Mouse (Mus musculus): ENCODE data around the gene Dync1i2. TPM values are rescaled to one million over a fixed set of nuclear protein-coding genes. Genes with fewer than 3 reads are reported as not detected.

Gene Dync1i2
- polyA plus RNA-seq, 1 experiment from 2014 or later = 24.2 TPM

DNA sequence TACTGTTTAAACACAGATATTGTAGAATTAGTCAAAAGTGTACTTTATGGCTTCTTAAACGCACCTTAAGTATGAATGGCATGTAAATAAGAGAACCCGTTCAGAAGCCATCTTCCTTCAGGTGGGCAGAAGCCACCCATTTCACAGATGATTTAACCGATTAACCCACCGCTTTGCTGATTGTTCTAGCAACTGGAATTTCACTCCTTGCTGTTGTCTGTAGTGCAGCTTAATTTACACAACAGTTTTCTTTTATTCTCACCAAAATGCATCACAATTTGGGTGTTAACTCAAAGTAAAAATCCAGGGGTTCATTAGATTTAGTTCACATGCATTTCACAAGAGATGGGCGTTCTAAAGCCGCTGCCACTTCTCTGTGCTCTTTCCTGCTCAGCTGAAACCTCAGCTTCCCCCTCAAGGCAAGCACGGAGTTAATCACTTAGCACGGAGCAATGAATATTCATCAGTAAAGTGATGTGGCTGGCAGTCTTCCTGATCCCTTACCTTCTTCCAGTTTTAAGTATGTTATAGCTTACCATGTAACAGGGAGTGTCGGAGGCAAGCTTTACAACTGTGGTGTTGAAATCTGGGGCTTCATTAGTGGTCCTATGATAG, 31.7 kb downstream of the Dync1i2 start:
- H3K9me3 ChIP-seq (replicated peaks) = no peaks in the 10 kb centered on the region
- no peaks in the 10 kb centered on the region for H3K27me3 ChIP-seq
- no peak overlapping the region for H3K4me2 ChIP-seq
- H3K4me1 ChIP-seq (replicated peaks) = no peaks in the 10 kb centered on the region
- no peak overlapping the region for H3K4me3 ChIP-seq (replicated peaks)
- ATAC-seq (ENCODE audit: insufficient read depth) = no peak
- no peak overlapping the region for H3K9ac ChIP-seq
- WGBS (ENCODE audit: insufficient replicate concordance) = 72% methylated on average over 9 of the region's 9 CpGs
- peaks cover 24% of the 10 kb centered on the region for H3K36me3 ChIP-seq (replicated peaks)
- no peak overlapping the region for H3K27ac ChIP-seq (replicated peaks)

- Histone ChIP-seq H3K4me2 (no peak overlapping the region), H3K9ac (no peak overlapping the region), H3K27ac (replicated peaks) (no peak overlapping the region), H3K4me3 (replicated peaks) (no peak overlapping the region), H3K27me3 (no peaks in the 10 kb centered on the region), H3K4me1 (replicated peaks) (no peaks in the 10 kb centered on the region), H3K9me3 (replicated peaks) (no peaks in the 10 kb centered on the region), H3K36me3 (replicated peaks) (peaks cover 34% of the 10 kb centered on the region)
- 88% methylated on average over 7 of the region's 7 CpGs for WGBS (ENCODE audit: insufficient replicate concordance)
- no peak for ATAC-seq (ENCODE audit: insufficient read depth)
Observed at GRCm38 (mm10) chr2:71244807-71245206, 33.3 kb downstream of the Dync1i2 start.

DNA sequence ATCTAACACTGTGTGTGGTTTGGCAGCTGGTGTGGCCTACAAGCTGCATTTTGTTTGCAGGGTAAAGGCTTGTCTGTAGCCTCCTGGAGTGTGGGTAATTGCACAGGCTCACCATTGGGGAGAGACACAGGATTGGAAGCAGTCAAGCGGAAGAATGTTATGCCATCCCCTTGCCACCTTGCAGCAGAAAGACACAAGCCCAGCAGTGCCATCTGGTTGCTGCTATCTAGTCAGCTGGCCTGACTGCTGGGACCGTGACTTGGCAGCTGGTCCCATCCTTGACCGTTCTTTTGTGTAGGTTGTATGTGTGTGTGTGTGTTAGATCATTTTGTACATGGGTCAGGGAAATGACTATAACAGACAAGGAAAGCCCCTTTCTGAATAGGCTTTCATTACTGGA, 33.9 kb downstream of the Dync1i2 start:
- Histone ChIP-seq H3K4me2 (no peak overlapping the region), H3K36me3 (replicated peaks) (peaks cover 35% of the 10 kb centered on the region), H3K9me3 (replicated peaks) (no peaks in the 10 kb centered on the region), H3K27me3 (no peaks in the 10 kb centered on the region), H3K4me1 (replicated peaks) (no peaks in the 10 kb centered on the region), H3K9ac (no peak overlapping the region), H3K4me3 (replicated peaks) (no peak overlapping the region), H3K27ac (replicated peaks) (no peak overlapping the region)
- no peak for ATAC-seq (ENCODE audit: insufficient read depth)
- WGBS (ENCODE audit: insufficient replicate concordance) = 81% methylated on average over 3 of the region's 3 CpGs

DNA sequence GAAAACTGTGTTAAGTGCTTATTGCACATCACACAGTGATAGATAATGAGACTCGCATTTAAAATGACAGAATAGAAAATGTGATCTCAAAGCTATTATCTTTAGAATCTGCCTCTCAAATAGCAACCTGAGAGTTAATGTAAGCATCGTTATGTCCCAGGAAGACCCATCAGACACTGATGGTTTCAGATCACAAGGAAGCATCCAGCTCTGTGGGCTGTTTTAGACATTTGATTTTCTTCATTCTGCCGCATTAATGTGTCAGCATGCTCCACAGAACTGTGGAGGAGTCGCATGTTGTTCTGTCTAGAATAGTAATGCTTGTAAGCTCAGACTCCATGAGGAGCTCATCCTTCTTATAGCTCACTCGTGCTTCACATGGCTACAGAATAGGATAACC, 34.6 kb downstream of the Dync1i2 start:
- Histone ChIP-seq H3K9ac (no peak overlapping the region), H3K27me3 (no peaks in the 10 kb centered on the region), H3K27ac (replicated peaks) (no peak overlapping the region), H3K9me3 (replicated peaks) (no peaks in the 10 kb centered on the region), H3K36me3 (replicated peaks) (peaks cover 38% of the 10 kb centered on the region), H3K4me2 (no peak overlapping the region), H3K4me3 (replicated peaks) (no peak overlapping the region), H3K4me1 (replicated peaks) (no peaks in the 10 kb centered on the region)
- no peak for ATAC-seq (ENCODE audit: insufficient read depth)
- 80% methylated on average over 5 of the region's 5 CpGs for WGBS (ENCODE audit: insufficient replicate concordance)

DNA sequence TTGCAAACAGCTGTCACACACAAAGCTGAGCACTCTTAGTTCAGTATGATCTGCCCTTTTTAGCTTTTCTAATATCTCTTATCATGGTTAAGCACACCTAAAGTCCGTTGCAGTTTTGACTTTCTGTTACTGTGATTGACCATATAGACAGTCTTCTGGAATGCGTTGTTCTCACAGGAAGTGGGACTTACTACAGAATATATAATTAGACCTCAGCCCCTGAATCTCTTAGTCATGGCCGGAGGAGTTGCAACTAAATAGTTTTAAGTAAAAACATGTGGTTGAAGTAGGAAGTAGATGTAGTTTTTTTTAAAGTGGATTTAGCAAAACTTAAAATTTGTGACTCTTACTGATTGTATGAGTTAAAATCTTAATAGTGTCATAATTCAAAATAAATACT, 36.6 kb downstream of the Dync1i2 start:
- Histone ChIP-seq H3K27me3 (no peaks in the 10 kb centered on the region), H3K4me2 (no peak overlapping the region), H3K36me3 (replicated peaks) (peaks cover 50% of the 10 kb centered on the region), H3K9ac (no peak overlapping the region), H3K27ac (replicated peaks) (no peak overlapping the region), H3K4me1 (replicated peaks) (no peaks in the 10 kb centered on the region), H3K4me3 (replicated peaks) (no peak overlapping the region), H3K9me3 (replicated peaks) (no peaks in the 10 kb centered on the region)
- 20% methylated on average over 3 of the region's 3 CpGs for WGBS (ENCODE audit: insufficient replicate concordance)
- ATAC-seq (ENCODE audit: insufficient read depth) = no peak

DNA sequence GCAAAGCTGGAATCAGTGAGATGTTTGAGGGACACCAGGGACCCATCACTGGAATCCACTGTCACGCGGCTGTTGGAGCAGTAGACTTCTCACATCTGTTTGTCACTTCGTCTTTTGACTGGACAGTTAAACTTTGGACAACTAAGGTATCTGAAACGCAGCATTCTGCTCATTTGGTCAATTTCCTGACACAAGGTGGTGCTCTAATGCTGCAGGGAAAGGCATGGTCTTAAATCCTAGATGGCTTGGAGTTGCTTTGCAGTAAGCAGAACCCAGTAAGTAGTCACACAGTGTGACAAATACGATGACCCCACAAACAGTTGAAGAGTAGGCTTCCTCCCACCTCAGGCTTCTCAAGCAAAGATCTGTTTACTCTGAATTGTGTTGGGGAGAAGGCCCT, 39.3 kb downstream of the Dync1i2 start:
- Histone ChIP-seq H3K27me3 (no peaks in the 10 kb centered on the region), H3K4me3 (replicated peaks) (no peak overlapping the region), H3K9ac (no peak overlapping the region), H3K4me1 (replicated peaks) (peaks cover 10% of the 10 kb centered on the region; the same call in 1 of the 2 replicates), H3K36me3 (replicated peaks) (peaks cover 54% of the 10 kb centered on the region), H3K9me3 (replicated peaks) (no peaks in the 10 kb centered on the region), H3K4me2 (no peak overlapping the region), H3K27ac (replicated peaks) (no peak overlapping the region)
- 76% methylated on average over 5 of the region's 5 CpGs for WGBS (ENCODE audit: insufficient replicate concordance)
- ATAC-seq (ENCODE audit: insufficient read depth) = no peak

DNA sequence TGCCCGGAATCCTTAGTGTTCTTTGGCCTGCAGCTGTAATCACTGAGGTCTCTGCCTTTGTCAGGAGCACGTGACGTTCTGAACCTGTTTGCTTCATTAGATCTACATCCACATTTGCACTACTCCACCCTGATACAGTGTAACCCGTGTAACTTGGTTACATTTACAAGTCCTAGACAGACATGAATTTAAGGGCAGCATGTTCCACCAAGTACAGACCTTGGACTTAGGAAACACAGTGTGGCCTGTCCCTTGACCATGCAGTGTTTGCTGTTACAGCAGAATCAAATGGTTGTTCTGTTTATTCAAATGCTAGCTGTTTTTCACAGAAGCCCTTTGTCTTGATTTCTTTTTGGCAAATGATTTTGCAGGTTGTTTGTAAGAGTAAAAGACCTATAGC, 43.3 kb downstream of the Dync1i2 start:
- Histone ChIP-seq H3K4me3 (replicated peaks) (no peak overlapping the region), H3K9ac (no peak overlapping the region), H3K27me3 (no peaks in the 10 kb centered on the region), H3K9me3 (replicated peaks) (no peaks in the 10 kb centered on the region), H3K36me3 (replicated peaks) (peaks cover 66% of the 10 kb centered on the region), H3K4me2 (no peak overlapping the region), H3K4me1 (replicated peaks) (peaks cover 10% of the 10 kb centered on the region; the same call in 1 of the 2 replicates), H3K27ac (replicated peaks) (0 out of 2 replicates have a peak overlapping the region, but pooled peaks have one; percentile 34)
- ATAC-seq (ENCODE audit: insufficient read depth) = peak; percentile 68
- 60% methylated on average over 4 of the region's 4 CpGs for WGBS (ENCODE audit: insufficient replicate concordance)

DNA sequence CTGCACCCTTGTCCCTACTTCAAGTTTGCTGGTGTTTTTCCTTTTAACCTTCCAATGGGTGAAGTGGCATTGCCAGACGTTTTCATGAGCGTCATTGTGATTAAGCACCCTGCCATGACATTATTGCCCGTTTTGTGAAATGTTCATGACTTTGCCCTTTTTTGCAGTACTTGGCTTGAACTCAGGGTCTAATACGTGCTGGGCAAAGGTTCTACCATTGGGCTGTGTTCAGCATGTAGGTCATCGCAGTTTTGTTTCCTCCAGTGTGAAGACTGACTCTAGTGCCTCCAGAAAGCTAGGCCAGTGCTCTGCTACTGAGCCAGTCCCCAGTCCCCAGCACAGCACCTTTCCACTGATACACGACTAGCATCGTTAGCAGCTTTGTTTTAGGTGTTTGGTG, 45.1 kb downstream of the Dync1i2 start:
- peaks cover 60% of the 10 kb centered on the region for H3K36me3 ChIP-seq (replicated peaks)
- H3K4me1 ChIP-seq (replicated peaks) = peaks cover 10% of the 10 kb centered on the region; the same call in 1 of the 2 replicates
- ATAC-seq (ENCODE audit: insufficient read depth) = no peak
- H3K9ac ChIP-seq = no peak overlapping the region
- no peak overlapping the region for H3K4me2 ChIP-seq
- WGBS (ENCODE audit: insufficient replicate concordance) = 74% methylated on average over 7 of the region's 7 CpGs
- no peaks in the 10 kb centered on the region for H3K9me3 ChIP-seq (replicated peaks)
- no peaks in the 10 kb centered on the region for H3K27me3 ChIP-seq
- H3K4me3 ChIP-seq (replicated peaks) = no peak overlapping the region
- no peak overlapping the region for H3K27ac ChIP-seq (replicated peaks)

DNA sequence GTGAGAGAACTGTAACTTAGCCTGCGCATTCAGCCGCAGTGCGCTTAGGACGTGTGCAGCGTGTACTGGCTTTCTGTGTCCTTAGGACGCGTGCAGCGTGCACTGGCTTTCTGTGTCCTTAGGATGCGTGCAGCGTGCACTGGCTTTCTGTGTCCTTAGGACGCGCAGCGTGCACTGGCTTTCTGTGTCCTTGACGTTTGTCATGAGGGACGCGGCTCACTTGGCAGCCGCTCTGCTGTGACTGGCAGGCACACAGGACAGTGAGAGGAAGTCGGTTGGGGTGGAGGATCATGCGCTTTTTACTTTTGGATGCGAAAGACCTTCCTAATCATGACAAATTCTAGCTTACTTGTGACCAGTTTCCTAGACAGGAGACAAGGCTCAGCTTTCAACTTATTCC, 53.1 kb downstream of the Dync1i2 start:
- no peak overlapping the region for H3K9ac ChIP-seq
- H3K9me3 ChIP-seq (replicated peaks) = no peaks in the 10 kb centered on the region
- H3K27ac ChIP-seq (replicated peaks) = no peak overlapping the region
- H3K4me1 ChIP-seq (replicated peaks) = peaks cover 14% of the 10 kb centered on the region
- no peak for ATAC-seq (ENCODE audit: insufficient read depth)
- H3K27me3 ChIP-seq = no peaks in the 10 kb centered on the region
- H3K4me3 ChIP-seq (replicated peaks) = no peak overlapping the region
- WGBS (ENCODE audit: insufficient replicate concordance) = 89% methylated on average over 20 of the region's 20 CpGs
- peaks cover 39% of the 10 kb centered on the region for H3K36me3 ChIP-seq (replicated peaks)
- no peak overlapping the region for H3K4me2 ChIP-seq

DNA sequence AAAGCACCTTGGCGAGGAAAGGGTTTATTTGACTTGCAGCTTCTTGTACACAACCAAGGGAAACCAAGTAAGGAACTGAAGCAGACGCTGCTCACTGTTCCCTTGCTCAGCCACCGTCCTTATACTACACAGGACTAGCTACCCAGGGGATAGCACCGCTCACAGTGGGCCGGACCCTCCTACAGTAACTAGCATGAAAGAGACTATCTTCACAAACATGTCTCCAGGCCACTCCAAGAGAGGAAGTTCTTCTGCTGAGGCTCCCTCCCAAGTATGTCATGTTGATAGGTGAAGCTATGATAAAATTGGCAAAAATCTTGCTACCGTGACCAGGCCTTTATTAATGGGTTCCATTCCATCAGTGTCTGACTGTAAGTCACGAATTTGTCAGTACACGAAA, 57.2 kb downstream of the Dync1i2 start:
- WGBS (ENCODE audit: insufficient replicate concordance) = 66% methylated on average over 8 of the region's 8 CpGs
- no peak overlapping the region for H3K9ac ChIP-seq
- peaks cover 24% of the 10 kb centered on the region for H3K4me1 ChIP-seq (replicated peaks)
- no peak overlapping the region for H3K4me3 ChIP-seq (replicated peaks)
- no peak overlapping the region for H3K4me2 ChIP-seq
- peak overlapping the region; percentile 59; the same call in 1 of the 2 replicates for H3K27ac ChIP-seq (replicated peaks)
- ATAC-seq (ENCODE audit: insufficient read depth) = no peak
- no peaks in the 10 kb centered on the region for H3K27me3 ChIP-seq
- no peaks in the 10 kb centered on the region for H3K9me3 ChIP-seq (replicated peaks)
- H3K36me3 ChIP-seq (replicated peaks) = peaks cover 10% of the 10 kb centered on the region

GRCm38 (mm10) chr2:71269332-71269731, 57.8 kb downstream of the Dync1i2 start:
- H3K36me3 ChIP-seq (replicated peaks) = peaks cover 9% of the 10 kb centered on the region
- peaks cover 28% of the 10 kb centered on the region for H3K4me1 ChIP-seq (replicated peaks)
- H3K27ac ChIP-seq (replicated peaks) = 0 out of 2 replicates have a peak overlapping the region, but pooled peaks have one; percentile 59
- 22% methylated on average over 1 of the region's 1 CpGs for WGBS (ENCODE audit: insufficient replicate concordance)
- H3K4me3 ChIP-seq (replicated peaks) = no peak overlapping the region
- H3K27me3 ChIP-seq = no peaks in the 10 kb centered on the region
- peak; percentile 51; the same call in 1 of the 2 replicates for ATAC-seq (ENCODE audit: insufficient read depth)
- no peak overlapping the region for H3K4me2 ChIP-seq
- no peaks in the 10 kb centered on the region for H3K9me3 ChIP-seq (replicated peaks)
- H3K9ac ChIP-seq = no peak overlapping the region

- H3K9ac ChIP-seq = no peak overlapping the region
- H3K4me3 ChIP-seq (replicated peaks) = no peak overlapping the region
- no peaks in the 10 kb centered on the region for H3K27me3 ChIP-seq
- 13% methylated on average over 4 of the region's 4 CpGs for WGBS (ENCODE audit: insufficient replicate concordance)
- no peaks in the 10 kb centered on the region for H3K9me3 ChIP-seq (replicated peaks)
- H3K4me1 ChIP-seq (replicated peaks) = peaks cover 28% of the 10 kb centered on the region
- H3K27ac ChIP-seq (replicated peaks) = 0 out of 2 replicates have a peak overlapping the region, but pooled peaks have one; percentile 38
- ATAC-seq (ENCODE audit: insufficient read depth) = peak; percentile 62; the same call in 1 of the 2 replicates
- H3K4me2 ChIP-seq = peak overlapping the region; percentile 52
- peaks cover 9% of the 10 kb centered on the region for H3K36me3 ChIP-seq (replicated peaks)
Observed at GRCm38 (mm10) chr2:71270085-71270484, 58.6 kb downstream of the Dync1i2 start.
